Mouse (Mus musculus) ES-Bruce4 (cell line): ENCODE measurements around the gene Anxa2. TPM values are rescaled to one million over a fixed set of nuclear protein-coding genes. Genes with fewer than 3 reads are reported as not detected.

ENCODE experiments used
- H3K27ac ChIP-seq: 2 replicates; pipeline ENCODE4 v1.5.1; 2012; ENCODE audit warnings: low read length, inconsistent platforms; ENCODE audit not compliant: insufficient read depth
- H3K27me3 ChIP-seq: 2 replicates; pipeline ENCODE4 v1.6.1; 2012; ENCODE audit warnings: mild to moderate bottlenecking, low read length, inconsistent platforms; ENCODE audit not compliant: control insufficient read depth, poor library complexity, insufficient read depth, severe bottlenecking
- H3K36me3 ChIP-seq: 2 replicates; pipeline ENCODE4 v1.6.1; 2012; ENCODE audit warnings: inconsistent platforms, mild to moderate bottlenecking, low read length, moderate library complexity; ENCODE audit not compliant: control insufficient read depth, poor library complexity, insufficient read depth, severe bottlenecking
- H3K4me1 ChIP-seq: one replicate; pipeline ENCODE4 v1.8.1; 2011; ENCODE audit warnings: low read length; ENCODE audit not compliant: control insufficient read depth, insufficient read depth
- H3K4me3 ChIP-seq: 2 replicates; pipeline ENCODE4 v1.5.1; 2011; ENCODE audit warnings: low read depth, mild to moderate bottlenecking, low read length
- H3K9ac ChIP-seq: 2 replicates; pipeline ENCODE4 v1.6.1; 2012; ENCODE audit warnings: low read depth, mild to moderate bottlenecking, inconsistent platforms; ENCODE audit not compliant: poor library complexity, severe bottlenecking
- H3K9me3 ChIP-seq: replicated peaks from 2 replicates; pipeline ENCODE4 v1.6.1; 2012; ENCODE audit warnings: mild to moderate bottlenecking, low read length, inconsistent platforms; ENCODE audit not compliant: control insufficient read depth, poor library complexity, insufficient read depth, severe bottlenecking
- CTCF ChIP-seq: IDR thresholded peaks from one replicate; pipeline ENCODE4 v1.8.1; 2011; ENCODE audit warnings: low read depth, low read length
- EP300 ChIP-seq: IDR thresholded peaks from 2 replicates; pipeline ENCODE4 v1.6.1; 2011; ENCODE audit warnings: low read depth, low read length; ENCODE audit not compliant: insufficient read depth
- POLR2A ChIP-seq: IDR thresholded peaks from one replicate; pipeline ENCODE4 v1.8.1; 2011; ENCODE audit warnings: low read length; ENCODE audit not compliant: insufficient read depth
- polyA plus RNA-seq: library from polyadenylated mRNA; stranded (reverse); fragments of >200 nt; gene quantifications from 2 replicates; pipeline ENCODE4 v1.2.4, GENCODE M21; 2011; ENCODE audit warnings: low read depth; ENCODE audit not compliant: missing spikeins, insufficient read depth, insufficient read length

Gene Anxa2
- polyA plus RNA-seq, 1 experiment, result 139 TPM

GRCm38 (mm10) chr9:69451886-69452810 lies 1.3 kb upstream of the Anxa2 start:
- no peak for TF ChIP-seq EP300
- no peak for TF ChIP-seq POLR2A
- no peak for TF ChIP-seq CTCF
- no peak overlapping the region for H3K27ac ChIP-seq
- H3K4me1 ChIP-seq, result no peaks in the 10 kb centered on the region
- H3K4me3 ChIP-seq, result no peak overlapping the region
- no peaks in the 10 kb centered on the region for H3K36me3 ChIP-seq
- no peaks in the 10 kb centered on the region for H3K9me3 ChIP-seq
- no peaks in the 10 kb centered on the region for H3K27me3 ChIP-seq
- H3K9ac ChIP-seq, result no peak overlapping the region

GRCm38 (mm10) chr9:69453901-69454666 lies 664 bp downstream of the Anxa2 start:
- Histone ChIP-seq H3K36me3 (no peaks in the 10 kb centered on the region), H3K4me1 (no peaks in the 10 kb centered on the region), H3K9ac (peak overlapping the region; percentile 22; the same call in 1 of the 2 replicates), H3K27me3 (no peaks in the 10 kb centered on the region), H3K4me3 (peak overlapping the region; percentile 70), H3K9me3 (peaks cover 10% of the 10 kb centered on the region; the same call in 1 of the 2 replicates), H3K27ac (no peak overlapping the region)
- TF ChIP-seq POLR2A (no peak), EP300 (no peak), CTCF (no peak)

GRCm38 (mm10) chr9:69454691-69455090 lies 1.3 kb downstream of the Anxa2 start:
- Histone ChIP-seq H3K36me3 (no peaks in the 10 kb centered on the region), H3K27me3 (no peaks in the 10 kb centered on the region), H3K9me3 (peaks cover 16% of the 10 kb centered on the region; the same call in 1 of the 2 replicates), H3K4me1 (no peaks in the 10 kb centered on the region), H3K4me3 (no peak overlapping the region), H3K9ac (no peak overlapping the region), H3K27ac (no peak overlapping the region)
- TF ChIP-seq CTCF (no peak), POLR2A (no peak), EP300 (no peak)

GRCm38 (mm10) chr9:69455391-69455790 lies 2.0 kb downstream of the Anxa2 start:
- no peak overlapping the region for H3K27ac ChIP-seq
- H3K36me3 ChIP-seq, result no peaks in the 10 kb centered on the region
- no peaks in the 10 kb centered on the region for H3K4me1 ChIP-seq
- TF ChIP-seq EP300 (no peak), POLR2A (no peak), CTCF (no peak)
- H3K4me3 ChIP-seq, result no peak overlapping the region
- H3K27me3 ChIP-seq, result no peaks in the 10 kb centered on the region
- H3K9ac ChIP-seq, result no peak overlapping the region
- H3K9me3 ChIP-seq, result peaks cover 16% of the 10 kb centered on the region; the same call in 1 of the 2 replicates

GRCm38 (mm10) chr9:69456406-69457075 lies 3.1 kb downstream of the Anxa2 start:
- no peak for TF ChIP-seq POLR2A
- TF ChIP-seq CTCF, result no peak
- TF ChIP-seq EP300, result no peak
- no peak overlapping the region for H3K9ac ChIP-seq
- H3K27ac ChIP-seq, result no peak overlapping the region
- no peaks in the 10 kb centered on the region for H3K36me3 ChIP-seq
- H3K4me3 ChIP-seq, result no peak overlapping the region
- no peaks in the 10 kb centered on the region for H3K4me1 ChIP-seq
- H3K27me3 ChIP-seq, result no peaks in the 10 kb centered on the region
- H3K9me3 ChIP-seq, result peaks cover 16% of the 10 kb centered on the region; the same call in 1 of the 2 replicates
